22 mouse cellular contexts compared by ENCODE assay signal in the genomic region with DNA sequence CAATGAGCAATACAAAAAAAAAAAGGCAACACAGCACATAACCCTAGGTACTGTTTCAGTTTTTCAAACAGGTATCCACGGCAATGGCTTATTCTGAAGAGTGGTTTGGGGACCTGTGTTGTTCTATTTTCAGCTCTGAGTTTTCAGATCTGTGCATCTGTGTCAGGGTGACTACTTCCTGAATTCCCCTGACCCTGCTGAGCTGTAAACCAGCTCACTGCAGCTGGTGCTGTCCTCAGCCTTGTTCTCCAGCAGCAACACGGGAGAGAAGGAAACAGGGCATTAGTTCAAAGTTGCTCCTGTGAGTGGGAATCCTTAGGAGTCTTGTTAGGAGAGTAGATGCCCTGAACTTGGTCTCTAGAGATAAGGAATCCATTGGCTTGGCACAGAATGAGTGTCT.
"Had no signal": no experiment of that assay in that cellular context is flagged by ENCODE, and none has a peak within 500 bp of the region (broad histone marks: within the 10 kb centered on the region; RNA-seq: fewer than 3 reads in every experiment).

No protein-coding gene starts in this region.

- H3K9me3 ChIP-seq: limb, embryonic 10.5 days; limb, embryonic 13.5 days; liver, embryonic 13.5 days; megakaryocyte, embryonic 14.5 days; midbrain, embryonic 10.5 days; midbrain, embryonic 15.5 days; neural tube, embryonic 12.5 days; neural tube, embryonic 15.5 days had no signal

- H3K4me2 ChIP-seq: limb, embryonic 13.5 days; liver, embryonic 13.5 days; midbrain, embryonic 15.5 days; neural tube, embryonic 12.5 days; neural tube, embryonic 15.5 days had no signal

- H3K36me3 ChIP-seq: limb, embryonic 10.5 days; limb, embryonic 13.5 days; liver, embryonic 13.5 days; midbrain, embryonic 10.5 days; midbrain, embryonic 15.5 days; neural tube, embryonic 12.5 days; neural tube, embryonic 15.5 days had no signal

- H3K27me3 ChIP-seq: limb, embryonic 13.5 days; liver, embryonic 13.5 days; megakaryocyte, embryonic 14.5 days; midbrain, embryonic 15.5 days; neural tube, embryonic 12.5 days; neural tube, embryonic 15.5 days had no signal

- H3K4me1 ChIP-seq: limb, embryonic 10.5 days; limb, embryonic 13.5 days; liver, embryonic 13.5 days; megakaryocyte, embryonic 14.5 days; midbrain, embryonic 10.5 days; midbrain, embryonic 15.5 days; neural tube, embryonic 12.5 days; neural tube, embryonic 15.5 days had no signal

- ATAC-seq: intestine, postnatal 0 days; midbrain, embryonic 15.5 days had no signal

- H3K9ac ChIP-seq: limb, embryonic 13.5 days; liver, embryonic 13.5 days; midbrain, embryonic 15.5 days; neural tube, embryonic 12.5 days; neural tube, embryonic 15.5 days had no signal

- H3K4me3 ChIP-seq: layer of hippocampus, adult 2 months; limb, embryonic 10.5 days; limb, embryonic 13.5 days; liver, embryonic 13.5 days; megakaryocyte, embryonic 14.5 days; midbrain, embryonic 10.5 days; midbrain, embryonic 15.5 days; neural tube, embryonic 12.5 days; neural tube, embryonic 15.5 days had no signal

- H3K27ac ChIP-seq: layer of hippocampus, adult 2 months; limb, embryonic 10.5 days; limb, embryonic 13.5 days; liver, embryonic 13.5 days; midbrain, embryonic 10.5 days; midbrain, embryonic 15.5 days; neural tube, embryonic 12.5 days; neural tube, embryonic 15.5 days; stomach, postnatal 0 days had no signal

- DNase-seq: kidney, adult 8-10 months; kidney, postnatal 25 days; liver, embryonic 13.5 days; lung, adult 2 months; lung, postnatal 14 days; lung, postnatal 4 days; right cerebral cortex, adult 18-20 months; right cerebral cortex, postnatal 14 days; right cerebral cortex, postnatal 4 days; thymus, adult 2 months; thymus, postnatal 14 days; thymus, postnatal 4 days had no signal
